Mouse (Mus musculus): ENCODE measurements around the gene Blcap. TPM values are rescaled to one million over a fixed set of nuclear protein-coding genes. Genes with fewer than 3 reads are reported as not detected.

Blcap gene
- total RNA-seq, 2 experiments from 2014 or later = 61.1 to 63.8 TPM

- intact Hi-C loops (cut with DNase I) = no loop called here
- DNase-seq = no peak
Measured at GRCm38 (mm10) chr2:157560302-157560701, 10.8 kb downstream of the Blcap start.

DNA sequence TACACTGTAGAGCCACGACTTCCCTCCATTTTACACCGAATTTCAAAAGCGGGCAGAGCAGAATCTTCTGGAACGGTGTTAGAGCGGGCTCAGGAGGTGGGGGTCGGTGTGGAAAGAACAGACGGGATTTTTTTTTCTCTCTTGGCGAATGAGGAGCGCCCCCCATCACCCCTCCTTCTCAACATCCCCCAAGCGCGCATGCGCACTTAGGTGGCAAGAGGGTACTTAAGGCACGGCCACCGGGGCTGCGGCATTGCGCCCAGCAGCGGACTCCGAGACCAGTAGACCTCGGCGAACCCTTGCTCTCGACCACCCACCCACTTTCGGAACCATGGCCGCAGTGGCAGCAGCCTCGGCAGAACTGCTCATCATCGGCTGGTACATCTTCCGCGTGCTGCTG lies 11.2 kb downstream of the Blcap start, which contains the start of gene Nnat:
Gene Nnat (plus strand): TSS at position 221 of the 400 bp plus-strand sequence.
- DNase-seq = peak in 1 of 2 experiments; percentile 27

DNA sequence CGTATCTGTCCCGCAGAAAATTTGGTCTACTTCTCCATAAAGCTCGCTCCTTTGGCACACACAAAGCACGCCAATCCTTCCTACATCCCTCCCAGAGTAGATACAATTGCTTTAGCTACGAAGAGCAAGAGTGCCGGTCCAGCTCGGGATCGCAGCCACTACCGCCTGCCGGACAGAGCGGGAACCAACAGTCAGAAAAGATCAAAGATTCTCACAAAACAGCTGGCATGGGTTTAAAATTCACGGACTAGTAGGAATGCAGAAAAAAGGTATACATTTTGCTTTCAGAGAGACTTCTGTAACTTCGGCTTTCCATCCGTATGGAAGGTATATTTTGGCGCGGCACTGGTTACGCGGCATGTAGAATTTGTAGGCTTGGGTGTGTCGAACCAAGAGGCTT lies 11.6 kb downstream of the Blcap start:
- no peak for DNase-seq
- intact Hi-C loops (cut with DNase I) = no loop called here

More for the DNA sequence above, 11.2 kb downstream of the Blcap start, which contains the start of gene Nnat:
- intact Hi-C loops (cut with DNase I) = no loop called here

GRCm38 (mm10) chr2:157558520-157558919 lies 12.6 kb downstream of the Blcap start:
- intact Hi-C loops (cut with DNase I) = no loop called here
- no peak for DNase-seq

DNA sequence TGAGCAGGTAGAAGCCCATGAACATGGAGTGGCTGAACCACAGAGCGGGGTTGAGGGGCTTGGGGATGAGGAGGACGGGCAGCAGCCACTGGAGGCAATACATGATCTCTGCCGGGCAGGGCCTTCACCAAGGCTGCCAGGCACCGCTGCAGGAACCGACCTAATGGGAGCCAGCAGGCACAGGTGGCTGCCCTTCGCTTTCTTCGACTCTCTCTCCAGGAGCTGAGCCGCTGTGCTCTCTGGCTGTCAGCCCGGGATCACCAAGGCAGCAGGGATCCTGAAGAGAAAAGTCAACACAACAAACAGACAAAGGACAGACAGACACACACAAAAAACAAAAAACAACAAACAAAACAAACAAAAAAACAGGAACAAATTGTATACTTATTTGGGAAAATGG lies 13.0 kb downstream of the Blcap start:
- no peak for DNase-seq
- intact Hi-C loops (cut with DNase I) = no loop called here

GRCm38 (mm10) chr2:157556074-157556698 lies 14.9 kb downstream of the Blcap start:
- intact Hi-C loops (cut with DNase I) = no loop called here
- no peak for DNase-seq

DNA sequence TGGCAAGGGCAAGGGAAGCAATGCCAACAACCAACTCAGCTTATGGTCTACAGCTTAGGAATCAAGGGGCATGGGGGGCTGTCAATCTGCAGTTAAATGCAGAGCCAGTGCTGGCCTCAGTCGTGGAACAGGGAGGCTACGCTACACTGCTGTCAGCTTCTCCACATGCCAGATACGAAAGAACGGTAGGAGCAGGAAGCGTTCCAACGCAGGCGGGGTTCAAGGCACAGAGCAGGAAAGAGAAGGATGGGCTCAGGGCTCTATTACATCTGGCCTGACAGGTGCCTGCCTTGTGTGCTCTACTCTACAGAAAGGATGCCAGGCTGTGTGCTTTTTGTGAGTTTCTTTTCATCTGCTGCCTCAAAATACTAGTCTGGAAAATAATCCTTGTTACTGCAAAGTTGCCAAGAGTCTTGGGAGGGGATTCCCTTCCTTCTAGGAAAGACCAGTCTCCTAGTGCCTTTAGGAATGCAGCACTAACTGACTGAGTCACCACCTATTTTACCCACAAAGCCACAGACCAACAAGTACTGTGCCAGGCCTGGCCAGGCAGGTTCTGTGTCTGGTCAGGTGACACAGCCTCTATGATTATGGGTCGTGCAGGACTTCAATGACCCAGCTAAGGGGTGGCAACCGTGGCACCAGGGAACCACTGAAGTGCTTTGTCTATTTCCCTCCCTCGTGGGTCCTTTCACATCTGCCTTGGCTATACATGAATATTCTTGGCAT lies 18.8 kb downstream of the Blcap start:
- intact Hi-C loops (cut with DNase I) = no loop called here

GRCm38 (mm10) chr2:157550292-157550691 lies 20.8 kb downstream of the Blcap start:
- intact Hi-C loops (cut with DNase I) = no loop called here
- no peak for DNase-seq

More for the DNA sequence above, 18.8 kb downstream of the Blcap start:
- DNase-seq = peak in 1 of 2 experiments; percentile 31

GRCm38 (mm10) chr2:157546686-157547085 lies 24.4 kb downstream of the Blcap start:
- intact Hi-C loops (cut with DNase I) = no loop called here
- DNase-seq = no peak

- intact Hi-C loops (cut with DNase I) = no loop called here
- DNase-seq = no peak
Measured at GRCm38 (mm10) chr2:157544333-157544888, 26.7 kb downstream of the Blcap start.

GRCm38 (mm10) chr2:157542415-157542814 lies 28.7 kb downstream of the Blcap start:
- no peak for DNase-seq
- intact Hi-C loops (cut with DNase I) = no loop called here

- intact Hi-C loops (cut with DNase I) = no loop called here
- no peak for DNase-seq
Measured at GRCm38 (mm10) chr2:157541631-157542030, 29.4 kb downstream of the Blcap start.

DNA sequence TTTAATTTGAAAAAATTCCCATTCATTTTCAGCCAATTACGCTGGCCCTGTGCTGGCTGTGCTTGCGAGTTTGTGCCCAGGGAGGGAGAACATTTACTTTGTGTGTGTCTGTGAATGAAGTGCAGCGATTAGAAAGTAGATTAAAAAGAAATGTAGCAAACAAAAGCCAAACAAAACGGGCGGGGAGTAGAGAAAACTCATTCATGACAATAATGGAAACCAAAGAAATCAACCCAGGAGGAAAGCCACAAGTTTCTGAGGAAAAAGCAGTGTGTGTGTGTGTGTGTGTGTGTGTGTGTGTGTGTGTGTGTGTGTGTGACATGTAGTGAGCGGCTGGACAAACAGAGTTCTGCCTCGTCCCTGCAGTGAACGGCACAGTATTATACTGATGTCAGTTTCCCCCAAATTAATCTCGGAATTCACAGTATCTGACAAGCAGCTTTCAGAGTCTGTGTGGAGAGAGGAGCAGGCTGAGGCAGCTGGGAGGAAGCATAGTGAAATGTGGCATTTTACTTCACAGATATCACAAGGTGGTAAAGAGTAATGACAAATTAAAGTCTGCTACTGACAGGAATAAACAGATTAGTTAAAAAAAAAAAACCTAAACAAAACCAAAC lies 30.0 kb downstream of the Blcap start:
- DNase-seq = no peak
- intact Hi-C loops (cut with DNase I) = no loop called here

DNA sequence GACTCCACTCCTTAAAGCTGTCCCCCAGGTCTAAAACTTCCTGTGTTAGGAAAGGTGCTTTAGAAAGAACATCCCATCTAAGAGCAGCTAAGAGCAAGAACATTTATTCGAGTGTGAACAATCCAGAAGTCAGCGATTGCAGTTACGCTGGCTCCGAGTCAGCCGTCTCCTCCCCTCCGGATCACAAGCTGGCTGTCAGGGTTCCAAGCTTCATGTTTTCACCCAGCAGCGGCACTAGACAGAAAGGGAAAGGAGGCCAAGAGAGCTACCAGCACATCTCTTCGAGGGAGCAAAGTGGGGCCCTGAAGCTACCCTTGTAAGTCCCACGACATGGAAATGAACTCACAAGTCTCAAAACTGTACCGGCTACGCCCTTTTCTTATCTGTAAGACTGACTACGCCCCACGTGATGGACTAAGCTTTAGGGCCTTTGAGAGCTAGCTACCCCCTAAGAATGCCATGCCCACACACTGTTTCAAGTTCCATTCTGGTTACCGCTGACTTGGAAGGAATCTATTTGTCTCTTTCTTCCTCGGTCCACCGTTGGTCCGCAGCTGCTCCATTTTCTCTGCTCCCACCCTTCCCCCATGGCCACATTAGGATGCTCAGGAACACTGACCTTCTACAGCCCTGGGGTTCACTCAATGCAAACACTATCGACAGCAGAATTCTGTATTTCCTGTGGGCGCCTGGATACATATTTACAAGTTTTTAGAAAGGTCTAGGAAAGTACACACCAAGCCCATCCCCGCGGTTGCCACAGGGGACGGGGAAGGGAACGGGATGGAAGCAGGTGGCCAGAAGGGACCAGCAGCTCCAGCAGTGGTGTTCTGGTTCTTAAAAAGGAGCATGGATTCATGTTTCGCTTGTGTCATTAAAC lies 30.8 kb downstream of the Blcap start:
- DNase-seq = peak; percentile 77 to 80
- intact Hi-C loops (cut with DNase I) = no loop called here

DNA sequence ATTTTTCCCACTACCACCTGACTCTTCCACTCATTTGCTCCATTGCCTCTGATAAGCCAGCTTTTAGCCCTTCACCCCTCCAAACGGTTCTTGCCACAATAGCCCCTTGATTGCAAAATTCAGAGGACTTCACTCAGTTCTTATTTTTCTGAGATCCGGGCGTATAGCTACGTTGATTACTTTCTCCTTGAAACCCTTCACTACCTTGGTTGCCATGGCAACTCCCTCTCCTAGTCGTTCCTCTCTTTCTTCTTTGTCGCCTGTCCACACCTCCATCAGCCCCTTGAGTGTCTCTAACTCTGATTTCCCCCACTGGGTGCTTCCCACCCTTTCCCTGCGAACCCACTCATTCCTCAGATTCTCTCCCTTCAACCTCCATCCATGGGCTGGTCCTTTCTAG lies 34.0 kb downstream of the Blcap start:
- intact Hi-C loops (cut with DNase I) = no loop called here
- no peak for DNase-seq

DNA sequence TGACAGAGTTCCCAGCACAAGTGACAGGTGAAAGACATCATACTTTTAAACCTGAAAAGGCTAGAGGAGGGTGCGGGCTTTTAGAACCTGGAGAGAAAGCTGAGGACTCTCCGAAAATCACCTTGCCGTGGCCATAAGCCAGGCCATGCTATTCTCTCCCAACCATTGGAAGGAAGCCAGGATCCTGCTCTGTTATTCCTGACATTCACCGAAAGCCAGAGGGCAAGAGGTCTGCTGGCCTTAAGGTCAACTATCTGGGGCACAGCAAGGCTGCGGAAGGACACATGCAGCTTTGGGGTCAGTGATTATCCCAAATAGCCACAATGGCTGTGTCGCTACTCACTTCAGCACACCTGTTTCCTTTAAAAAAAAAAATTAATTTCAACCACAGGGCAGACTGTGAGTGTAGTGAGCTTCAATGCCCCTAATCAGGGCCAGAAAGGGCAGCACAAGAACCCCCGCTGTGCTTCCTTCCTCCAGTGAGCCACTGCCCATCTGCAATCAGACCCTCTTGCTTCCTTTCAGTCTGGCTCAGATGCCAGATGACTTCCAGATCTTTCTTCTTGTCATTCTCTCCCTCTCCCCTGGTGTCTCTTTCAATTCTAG lies 34.5 kb downstream of the Blcap start:
- intact Hi-C loops (cut with DNase I) = no loop called here
- peak in 1 of 2 experiments; percentile 30 for DNase-seq

- intact Hi-C loops (cut with DNase I) = no loop called here
- DNase-seq = no peak
Measured at GRCm38 (mm10) chr2:157534163-157534562, 36.9 kb downstream of the Blcap start.

DNA sequence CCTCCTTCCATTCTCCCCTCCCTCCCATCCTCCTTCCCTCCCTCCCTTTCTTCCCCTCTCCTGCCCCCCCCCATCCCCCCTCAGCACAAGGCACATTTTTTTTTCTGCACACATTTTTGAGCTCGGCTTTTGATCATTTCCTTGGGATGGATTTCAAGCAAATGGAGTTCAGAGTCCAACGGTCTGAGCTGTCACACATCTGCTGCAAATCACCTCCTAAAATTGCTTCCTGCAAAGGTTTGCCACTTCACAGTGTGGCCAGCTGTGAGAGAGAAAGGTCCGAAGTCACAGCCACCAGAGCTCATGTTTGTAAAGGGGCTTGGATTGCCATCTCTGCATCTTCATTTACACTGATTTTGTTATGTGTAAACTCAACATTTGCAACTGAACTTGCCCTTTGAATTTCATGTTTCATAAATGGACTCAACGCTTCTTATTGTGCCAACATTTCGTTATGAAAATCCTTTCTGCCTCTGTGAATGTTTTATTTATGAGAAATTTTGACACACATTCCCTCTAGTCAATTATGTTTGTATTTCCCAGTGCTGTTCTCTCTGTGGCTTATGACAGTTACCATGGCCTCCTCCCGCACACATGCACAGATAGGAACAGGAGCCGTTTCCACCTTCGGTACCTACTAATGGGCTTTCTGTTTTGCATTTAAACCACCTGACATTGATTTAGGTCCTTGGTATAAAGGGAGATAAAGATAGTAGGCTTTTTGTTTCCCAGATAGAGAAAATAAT lies 39.2 kb downstream of the Blcap start:
- intact Hi-C loops (cut with DNase I) = no loop called here

More for the DNA sequence above, 39.2 kb downstream of the Blcap start:
- no peak for DNase-seq

Data from heart, postnatal 10 days (tissue).